Mouse (Mus musculus) adrenal gland, postnatal 36 days (tissue): ENCODE data around the gene Irf4. TPM values are rescaled to one million over a fixed set of nuclear protein-coding genes. Genes with fewer than 3 reads are reported as not detected.

ENCODE experiments used
- DNase-seq, 2 experiments: peaks; one replicate each; pipeline ENCODE4 v3.0.0; 2021; ENCODE audit warnings: mixed read lengths in 1 of 2
- total RNA-seq, 2 experiments: library from RNA; stranded (reverse); gene quantifications; 2 replicates each; pipeline ENCODE4 v1.2.3; 2021

Irf4 gene
- total RNA-seq, 2 experiments from 2014 or later = 29.3 to 38.8 TPM

- no peak for DNase-seq
These were observed 10.7 kb upstream of the Irf4 start for GRCm38 (mm10) chr13:30738310-30738840.

- no peak for DNase-seq
These were observed 7.9 kb upstream of the Irf4 start for GRCm38 (mm10) chr13:30741172-30741571.

GRCm38 (mm10) chr13:30742411-30742970, 6.5 kb upstream of the Irf4 start:
- no peak for DNase-seq

- DNase-seq = no peak
These were observed 3.9 kb upstream of the Irf4 start for GRCm38 (mm10) chr13:30745121-30745520.

- no peak for DNase-seq
These were observed 2.0 kb upstream of the Irf4 start for GRCm38 (mm10) chr13:30747068-30747467.

- no peak for DNase-seq
These were observed 1.5 kb upstream of the Irf4 start for GRCm38 (mm10) chr13:30747504-30747903.

GRCm38 (mm10) chr13:30748321-30748720, 705 bp upstream of the Irf4 start:
- DNase-seq = no peak

GRCm38 (mm10) chr13:30749557-30750141, 623 bp downstream of the Irf4 start:
- peak in 1 of 2 experiments; percentile 33 for DNase-seq

GRCm38 (mm10) chr13:30750461-30751303, 1.7 kb downstream of the Irf4 start:
- DNase-seq = no peak

- DNase-seq = no peak
These were observed 2.2 kb downstream of the Irf4 start for GRCm38 (mm10) chr13:30751304-30751580.

- DNase-seq = no peak
These were observed 3.7 kb downstream of the Irf4 start for GRCm38 (mm10) chr13:30752581-30753187.

- DNase-seq = no peak
These were observed 4.4 kb downstream of the Irf4 start for GRCm38 (mm10) chr13:30753441-30753840.

- DNase-seq = no peak
These were observed 5.0 kb downstream of the Irf4 start for GRCm38 (mm10) chr13:30754066-30754465.

- DNase-seq = no peak
These were observed 5.9 kb downstream of the Irf4 start for GRCm38 (mm10) chr13:30754825-30755476.

- DNase-seq = no peak
These were observed 6.6 kb downstream of the Irf4 start for GRCm38 (mm10) chr13:30755577-30755976.

GRCm38 (mm10) chr13:30755998-30756639, 7.1 kb downstream of the Irf4 start:
- no peak for DNase-seq

- DNase-seq = no peak
These were observed 8.4 kb downstream of the Irf4 start for GRCm38 (mm10) chr13:30757264-30757900.

GRCm38 (mm10) chr13:30758789-30759381, 9.9 kb downstream of the Irf4 start:
- no peak for DNase-seq

- no peak for DNase-seq
These were observed 11.5 kb downstream of the Irf4 start for GRCm38 (mm10) chr13:30760374-30761090.

GRCm38 (mm10) chr13:30761151-30761631, 12.2 kb downstream of the Irf4 start:
- DNase-seq = no peak
